In genomic region chr2:29869646-29870451, GRCm38 (mm10) we compare ENCODE assay signal across 1 mouse cellular context.
A peak's percentile ranks its signal among the peaks of the same experiment; 100 is the strongest.
TF ChIP-seq lines count a peak whose summit lies in the region.

No protein-coding gene starts in this region.

TF ChIP-seq in CH12.LX, 34 proteins besides CTCF, POLR2A, EP300 and RAD21 (continued from another document):
- no peak for TF ChIP-seq USF2 (conservative IDR thresholded peaks at IDR 0.05; ENCODE audit: low read depth, low read length)
- TF ChIP-seq IRF4 (IDR thresholded peaks at IDR 0.05; ENCODE audit: low read depth, low read length), result peak; percentile 71
- TF ChIP-seq ETS1 (conservative IDR thresholded peaks at IDR 0.05; ENCODE audit: low read depth, low read length), result peak; percentile 65
